8 mouse cellular contexts compared by ENCODE assay signal in genomic region chr13:64344082-64344501, GRCm38 (mm10). TPM values are rescaled to one million over a fixed set of nuclear protein-coding genes. Genes with fewer than 3 reads are reported as not detected.
DNase-seq lines count a peak whose midpoint lies in the region; ATAC-seq and TF ChIP-seq lines count a peak whose summit lies in the region.

No protein-coding gene starts in this region.

- H3K27ac ChIP-seq in forebrain, postnatal 0 days (ENCODE audit: low read depth, low read length): no peak overlapping the region
- no peak overlapping the region for H3K27ac ChIP-seq in hindbrain, embryonic 12.5 days

- ATAC-seq in G1E (ENCODE audit: extremely low read depth, insufficient number of reproducible peaks, low FRiP score, poor library complexity, severe bottlenecking): no peak
- peak; percentile 82 for ATAC-seq in forebrain, postnatal 0 days
- peak; percentile 81 for ATAC-seq in hindbrain, embryonic 12.5 days (ENCODE audit: low FRiP score)

- no peak for TF ChIP-seq CTCF in G1E (IDR thresholded peaks at IDR 0.05; ENCODE audit: low read depth, low read length)
- no peak for TF ChIP-seq CTCF in forebrain, postnatal 0 days (IDR thresholded peaks at IDR 0.05; ENCODE audit: low read depth)

- peak overlapping the region; percentile 73 for H3K4me2 ChIP-seq in forebrain, postnatal 0 days (ENCODE audit: low read depth)
- peak overlapping the region; percentile 72 for H3K4me2 ChIP-seq in hindbrain, embryonic 12.5 days (replicated peaks)

- H3K4me1 ChIP-seq in G1E (ENCODE audit: insufficient read depth, low read depth, low read length): peaks cover 6% of the 10 kb centered on the region; the same call in 1 of the 2 replicates
- no peaks in the 10 kb centered on the region for H3K4me1 ChIP-seq in forebrain, postnatal 0 days (ENCODE audit: insufficient read depth)
- 0 out of 2 replicates have a peak, but pooled peaks cover 2% of the 10 kb centered on the region for H3K4me1 ChIP-seq in hindbrain, embryonic 12.5 days

- peaks cover 7% of the 10 kb centered on the region; the same call in 1 of the 2 replicates for H3K27me3 ChIP-seq in G1E (ENCODE audit: insufficient read depth, low read length)
- H3K27me3 ChIP-seq in forebrain, postnatal 0 days (ENCODE audit: insufficient read depth, low read length): no peaks in the 10 kb centered on the region
- H3K27me3 ChIP-seq in hindbrain, embryonic 12.5 days: no peaks in the 10 kb centered on the region

- no peaks in the 10 kb centered on the region for H3K9me3 ChIP-seq in G1E (replicated peaks)
- no peaks in the 10 kb centered on the region for H3K9me3 ChIP-seq in forebrain, postnatal 0 days (ENCODE audit: low read length)
- no peaks in the 10 kb centered on the region for H3K9me3 ChIP-seq in hindbrain, embryonic 12.5 days (replicated peaks)

- peak overlapping the region; percentile 50 for H3K9ac ChIP-seq in forebrain, postnatal 0 days
- H3K9ac ChIP-seq in hindbrain, embryonic 12.5 days: peak overlapping the region; percentile 57

- no peak for DNase-seq in G1E (ENCODE audit: low spot score)
- peak; percentile 65 for DNase-seq in cerebellum, adult 11-12 months
- peak; percentile 20 for DNase-seq in forebrain, postnatal 0 days
- DNase-seq in layer of hippocampus, postnatal 36 days: peak; percentile 30 to 42
- DNase-seq in lung, postnatal 36 days: peak; percentile 35
- peak; percentile 16 for DNase-seq in right cerebral cortex, postnatal 14 days
- no peak for DNase-seq in urinary bladder, postnatal 4 days (ENCODE audit: low spot score in 2 of 2)

- H3K36me3 ChIP-seq in G1E (replicated peaks): no peaks in the 10 kb centered on the region
- H3K36me3 ChIP-seq in forebrain, postnatal 0 days (ENCODE audit: insufficient read depth): no peaks in the 10 kb centered on the region
- no peaks in the 10 kb centered on the region for H3K36me3 ChIP-seq in hindbrain, embryonic 12.5 days

- H3K4me3 ChIP-seq in G1E (ENCODE audit: low read depth, low read length): peak overlapping the region; percentile 35; the same call in 1 of the 2 replicates
- H3K4me3 ChIP-seq in forebrain, postnatal 0 days (ENCODE audit: low read depth, low read length): peak overlapping the region; percentile 43
- H3K4me3 ChIP-seq in hindbrain, embryonic 12.5 days: peak overlapping the region; percentile 49

- under 1% methylated on average over 9 of the region's 9 CpGs for WGBS in forebrain, postnatal 0 days
- WGBS in hindbrain, embryonic 12.5 days: 2% methylated on average over 9 of the region's 9 CpGs

RNA-seq across cellular contexts. Expression of gene Ctsl, which starts 26.6 kb away (rescaled TPM):
- total RNA-seq in G1E (2014; fragmentation: Nextera tagmentation) (34.8 and 40.0 TPM in 2 replicates), G1E (2017) (93.2 and 97.1 TPM in 2 replicates)
- polyA plus RNA-seq in G1E (2012): 0.38 and 0.45 TPM in 2 replicates
- total RNA-seq in forebrain, postnatal 0 days (2014; rRNA removed): 138 and 149 TPM in 2 replicates
- polyA plus RNA-seq in forebrain, postnatal 0 days (2015; fragmentation: Nextera tagmentation; extraction: Ambion mirVana): 161 and 182 TPM in 2 replicates
- polyA plus RNA-seq in hindbrain, embryonic 12.5 days (2016; fragmentation: Nextera tagmentation; extraction: Ambion mirVana): 111 and 124 TPM in 2 replicates
- total RNA-seq in layer of hippocampus, postnatal 36 days (2021): 100 to 1,000 TPM; 108 to 112 TPM

RNA-seq across cellular contexts. Expression of gene Aaed1, which starts 31.6 kb away (rescaled TPM):
- total RNA-seq in G1E (2014; fragmentation: Nextera tagmentation) (25.7 and 29.9 TPM in 2 replicates), G1E (2017) (15.9 and 16.0 TPM in 2 replicates)
- polyA plus RNA-seq in G1E (2012): 2.1 and 4.2 TPM in 2 replicates
- total RNA-seq in forebrain, postnatal 0 days (2014; rRNA removed): 9.8 and 13.5 TPM in 2 replicates
- polyA plus RNA-seq in forebrain, postnatal 0 days (2015; fragmentation: Nextera tagmentation; extraction: Ambion mirVana): 7.2 and 9.1 TPM in 2 replicates
- polyA plus RNA-seq in hindbrain, embryonic 12.5 days (2016; fragmentation: Nextera tagmentation; extraction: Ambion mirVana): 21.0 and 25.9 TPM in 2 replicates
- 10 to 100 TPM; 16.6 to 19.7 TPM for total RNA-seq in layer of hippocampus, postnatal 36 days (2021)

Comparison
In these comparisons a context has a peak if more than half of its experiments do, and no peak if none do; other contexts are left out.
1. DNase-seq: peak in cerebellum, adult 11-12 months (single experiment), forebrain, postnatal 0 days (single experiment), layer of hippocampus, postnatal 36 days (2 of 2), lung, postnatal 36 days (single experiment) and right cerebral cortex, postnatal 14 days (single experiment); none in G1E (single experiment) and urinary bladder, postnatal 4 days (0 of 2).
2. Peak in every context shown above with its lines, with median percentiles within 50 percentile points of each other: H3K4me3 ChIP-seq.